Mouse (Mus musculus): ENCODE data around the gene Kdelc1.

DNA sequence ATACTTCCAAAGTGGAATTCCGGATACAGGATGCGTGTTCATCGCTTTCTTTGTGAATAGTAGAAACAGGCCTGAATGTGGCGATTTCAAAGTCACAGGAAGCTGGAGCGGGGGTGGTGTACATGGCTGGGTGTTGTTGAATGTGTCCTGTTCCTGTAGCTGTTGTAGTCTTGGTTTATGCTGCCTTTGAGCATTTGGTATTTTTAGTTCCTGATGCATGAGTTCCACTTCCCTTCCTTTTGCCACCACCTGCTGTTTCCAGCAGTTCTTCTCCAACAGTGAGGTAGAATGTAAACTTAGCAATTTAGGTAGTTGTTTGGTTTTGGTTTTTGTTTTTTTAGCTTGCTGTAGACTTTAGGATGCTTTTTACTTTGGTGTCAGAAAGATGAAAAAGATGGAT, 43.8 kb upstream of the Kdelc1 start:
- TF ChIP-seq CTCF (IDR thresholded peaks at IDR 0.05; ENCODE audit: borderline replicate concordance, insufficient read depth, low read length) (no peak), POLR2A (IDR thresholded peaks at IDR 0.05; ENCODE audit: low read depth, low read length) (no peak)

Measured in embryonic fibroblast, embryonic 13.5 days (primary cell).